Mouse (Mus musculus) MEL (cell line): ENCODE results near the gene Tent4b.

Experiments used
- CTCF ChIP-seq, 3 experiments: IDR thresholded peaks in 2 of 3; conservative IDR thresholded peaks in 1 of 3; 2 replicates each; pipeline ENCODE4 v1.5.1; 2011 to 2012; ENCODE audit warnings: low read length in 3 of 3, low read depth in 2 of 3, mild to moderate bottlenecking in 2 of 3, improper control_type of control experiment in 1 of 3, inconsistent platforms in 1 of 3, mixed read lengths in 1 of 3, moderate library complexity in 1 of 3; ENCODE audit not compliant: control insufficient read depth in 1 of 3, insufficient read depth in 1 of 3, poor library complexity in 1 of 3, severe bottlenecking in 1 of 3
- EP300 ChIP-seq, 2 experiments: IDR thresholded peaks; 2 replicates each; pipeline ENCODE4 v1.6.1; 2011; ENCODE audit warnings: improper control_type of control experiment in 2 of 2, low read length in 2 of 2, low read depth in 1 of 2, mild to moderate bottlenecking in 1 of 2
- ETS1 ChIP-seq: IDR thresholded peaks from 2 replicates; pipeline ENCODE4 v1.6.1; 2012; ENCODE audit warnings: low read depth, mild to moderate bottlenecking, inconsistent platforms, low read length, improper control_type of control experiment, moderate library complexity
- GABPA ChIP-seq: IDR thresholded peaks from 2 replicates; pipeline ENCODE4 v1.6.1; 2012; ENCODE audit warnings: low read depth, mild to moderate bottlenecking, inconsistent platforms, low read length, improper control_type of control experiment, moderate library complexity
- GATA1 ChIP-seq: IDR thresholded peaks from 2 replicates; pipeline ENCODE4 v1.6.1; 2011; ENCODE audit warnings: low read depth, low read length, improper control_type of control experiment
- MAX ChIP-seq: IDR thresholded peaks from 2 replicates; pipeline ENCODE4 v1.6.1; 2011; ENCODE audit warnings: low read length, improper control_type of control experiment
- MAZ ChIP-seq: IDR thresholded peaks from 2 replicates; pipeline ENCODE4 v1.6.1; 2012; ENCODE audit warnings: low read depth, mild to moderate bottlenecking, inconsistent platforms, low read length, improper control_type of control experiment
- UBTF ChIP-seq: IDR thresholded peaks from 2 replicates; pipeline ENCODE4 v1.6.1; 2012; ENCODE audit warnings: low read depth, mild to moderate bottlenecking, inconsistent platforms, low read length, improper control_type of control experiment, moderate library complexity, borderline replicate concordance; ENCODE audit not compliant: insufficient read depth
- USF1 ChIP-seq: IDR thresholded peaks from 2 replicates; pipeline ENCODE4 v1.6.1; 2014; ENCODE audit warnings: low read depth, mild to moderate bottlenecking, inconsistent platforms, low read length, improper control_type of control experiment, moderate library complexity
- ZC3H11A ChIP-seq: IDR thresholded peaks from 2 replicates; pipeline ENCODE4 v1.6.1; 2012; ENCODE audit warnings: low read depth, mild to moderate bottlenecking, inconsistent platforms, low read length, improper control_type of control experiment

DNA sequence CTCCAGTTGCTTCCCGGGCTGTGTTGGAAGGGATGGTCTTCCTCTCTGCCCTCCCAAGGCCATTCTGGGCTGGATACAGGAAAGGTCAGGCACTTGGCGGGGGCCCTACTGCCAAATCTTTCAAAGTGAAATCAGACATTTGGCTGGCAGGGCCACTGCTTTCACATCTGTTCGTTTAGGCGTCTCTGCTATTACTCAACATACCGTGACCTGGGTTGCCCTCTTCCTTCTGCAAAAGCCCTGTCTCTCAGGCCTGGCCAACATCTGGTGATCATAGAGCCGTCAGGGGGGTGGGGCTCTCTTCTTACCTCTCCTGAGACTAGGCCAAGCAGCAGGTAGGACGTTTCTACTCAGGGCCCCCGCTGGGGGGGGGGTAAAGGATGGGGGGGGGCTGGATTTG is 83.7 kb downstream of the Tent4b start:
- no peak for TF ChIP-seq GABPA
- TF ChIP-seq ZC3H11A: no peak
- TF ChIP-seq CTCF (IDR thresholded peaks at IDR 0.05 in 2 of 3, conservative IDR thresholded peaks at IDR 0.05 in 1 of 3; ENCODE audit: control insufficient read depth in 1 of 3, insufficient read depth in 1 of 3, low read depth in 2 of 3, low read length in 3 of 3, poor library complexity in 1 of 3, severe bottlenecking in 1 of 3): no peak
- no peak for TF ChIP-seq USF1
- TF ChIP-seq GATA1: no peak
- no peak for TF ChIP-seq UBTF
- no peak for TF ChIP-seq MAZ
- no peak for TF ChIP-seq EP300 (IDR thresholded peaks at IDR 0.05; ENCODE audit: low read depth in 1 of 2, low read length in 2 of 2)
- TF ChIP-seq ETS1: no peak
- no peak for TF ChIP-seq MAX
